Mouse (Mus musculus) erythroblast, embryonic 14.5 days (primary cell): ENCODE data around the gene Plekho1. TPM values are rescaled to one million over a fixed set of nuclear protein-coding genes. Genes with fewer than 3 reads are reported as not detected.

Experiments
- H3K27me3 ChIP-seq: 2 replicates; pipeline ENCODE4 v1.6.1; 2012; ENCODE audit warnings: inconsistent platforms; ENCODE audit not compliant: control insufficient read depth
- H3K36me3 ChIP-seq: 2 replicates; pipeline ENCODE4 v1.6.1; 2012; ENCODE audit warnings: mild to moderate bottlenecking, inconsistent platforms; ENCODE audit not compliant: control insufficient read depth
- H3K4me1 ChIP-seq: 2 replicates; pipeline ENCODE4 v1.6.1; 2012; ENCODE audit warnings: inconsistent platforms; ENCODE audit not compliant: control insufficient read depth
- H3K4me3 ChIP-seq: replicated peaks from 2 replicates; pipeline ENCODE3; 2012; ENCODE audit warnings: moderate library complexity, mild to moderate bottlenecking, inconsistent platforms
- H3K9me3 ChIP-seq: 2 replicates; pipeline ENCODE4 v1.6.1; 2012; ENCODE audit warnings: low read length, inconsistent platforms, mixed read lengths; ENCODE audit not compliant: control insufficient read depth
- GATA1 ChIP-seq: IDR thresholded peaks from 2 replicates; pipeline ENCODE4 v1.6.1; 2012; ENCODE audit warnings: low read length, inconsistent platforms, mixed read lengths
- TAL1 ChIP-seq: IDR thresholded peaks from 3 replicates; pipeline ENCODE4 v1.6.1; 2012; ENCODE audit warnings: low read length, inconsistent platforms, mixed read lengths
- polyA plus RNA-seq: library from polyadenylated mRNA; stranded (reverse); fragments of >175 nt; gene quantifications from 2 replicates; pipeline ENCODE4 v1.2.3, GENCODE M21; 2012

The Plekho1 gene
- polyA plus RNA-seq, 1 experiment, result 4.4 TPM

DNA sequence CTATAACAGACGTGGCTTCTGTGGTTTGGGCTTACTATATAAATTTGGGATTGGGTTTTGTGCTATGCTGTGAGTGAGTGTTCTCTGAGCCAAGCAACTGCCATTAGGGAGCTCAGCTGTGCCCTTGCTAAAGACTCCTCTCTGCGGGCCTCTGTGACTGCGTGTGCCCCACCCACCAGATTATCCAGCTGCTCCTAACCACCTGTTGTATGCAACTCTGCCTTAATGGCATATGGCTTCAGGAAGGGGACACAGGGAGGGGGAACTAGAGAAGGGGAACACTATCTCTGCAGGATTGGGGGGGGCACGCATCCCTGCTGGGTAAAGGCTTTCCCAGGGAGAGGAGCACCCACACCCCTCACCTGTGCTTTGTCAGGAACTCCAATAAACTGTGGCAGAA is 37.2 kb upstream of the Plekho1 start:
- Histone ChIP-seq H3K4me1 (peaks cover 3% of the 10 kb centered on the region; the same call in 1 of the 2 replicates), H3K27me3 (no peaks in the 10 kb centered on the region), H3K9me3 (no peaks in the 10 kb centered on the region), H3K36me3 (peaks cover 35% of the 10 kb centered on the region), H3K4me3 (no peak overlapping the region)
- no peak for TF ChIP-seq TAL1

- Histone ChIP-seq H3K9me3 (no peaks in the 10 kb centered on the region), H3K27me3 (no peaks in the 10 kb centered on the region), H3K36me3 (peaks cover 35% of the 10 kb centered on the region), H3K4me3 (no peak overlapping the region), H3K4me1 (peaks cover 6% of the 10 kb centered on the region; the same call in 1 of the 2 replicates)
- TF ChIP-seq TAL1, result no peak
- TF ChIP-seq GATA1, result no peak
Observed at GRCm38 (mm10) chr3:96032652-96033017, 36.8 kb upstream of the Plekho1 start.

DNA sequence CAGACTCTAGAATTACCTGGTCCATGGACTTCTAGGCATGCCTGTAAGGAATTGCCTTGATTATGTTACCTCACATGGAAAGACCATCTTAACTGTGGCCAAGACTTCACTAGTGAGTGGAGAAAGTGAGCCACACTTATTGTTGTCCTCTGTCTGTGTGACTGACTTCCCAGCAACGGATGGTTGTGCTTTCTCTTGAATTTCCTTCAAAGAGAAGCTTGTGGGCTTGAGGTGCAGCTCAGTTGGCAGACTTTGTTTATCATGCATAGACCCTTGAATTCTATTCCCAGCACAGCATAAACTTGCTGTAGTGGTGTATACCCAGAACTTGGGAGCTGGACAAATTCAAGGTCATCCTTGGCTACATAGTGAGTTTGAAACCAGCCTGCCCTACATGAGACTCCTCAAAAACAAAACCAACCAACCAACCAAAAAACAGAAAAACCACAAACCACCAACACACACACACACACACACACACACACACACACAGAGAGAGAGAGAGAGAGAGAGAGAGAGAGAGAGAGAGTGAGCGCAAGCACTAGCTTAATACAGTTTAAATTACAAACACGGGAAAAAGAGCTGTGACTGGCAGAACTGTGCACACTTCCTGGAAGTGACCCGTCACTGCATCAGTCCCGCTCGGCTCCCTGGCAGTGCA is 36.3 kb upstream of the Plekho1 start:
- H3K4me3 ChIP-seq, result no peak overlapping the region
- TF ChIP-seq TAL1 (no peak), GATA1 (no peak)
- H3K9me3 ChIP-seq, result no peaks in the 10 kb centered on the region
- no peaks in the 10 kb centered on the region for H3K27me3 ChIP-seq
- H3K4me1 ChIP-seq, result peaks cover 8% of the 10 kb centered on the region; the same call in 1 of the 2 replicates
- H3K36me3 ChIP-seq, result peaks cover 35% of the 10 kb centered on the region

DNA sequence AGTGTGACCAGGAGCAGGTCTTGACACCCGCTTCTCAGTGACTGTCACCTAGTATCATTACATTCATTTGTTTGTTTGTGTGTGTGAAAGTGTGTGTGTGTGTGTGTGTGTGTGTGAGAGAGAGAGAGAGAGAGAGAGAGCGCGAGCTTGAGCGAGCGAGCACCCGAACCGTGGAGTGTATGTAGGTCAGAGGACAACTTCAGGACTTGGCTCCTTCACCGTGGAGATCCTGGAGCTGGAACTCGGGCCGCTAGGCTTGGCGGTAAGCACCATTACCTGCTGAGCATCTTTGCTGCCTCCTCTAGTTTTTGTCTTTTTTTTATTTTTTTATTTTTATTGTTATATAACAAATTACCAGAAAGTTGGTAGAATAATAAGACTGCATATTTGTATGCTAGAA is 34.0 kb upstream of the Plekho1 start:
- Histone ChIP-seq H3K4me3 (no peak overlapping the region), H3K27me3 (no peaks in the 10 kb centered on the region), H3K36me3 (peaks cover 36% of the 10 kb centered on the region), H3K9me3 (no peaks in the 10 kb centered on the region), H3K4me1 (peaks cover 8% of the 10 kb centered on the region; the same call in 1 of the 2 replicates)
- no peak for TF ChIP-seq TAL1
- no peak for TF ChIP-seq GATA1

DNA sequence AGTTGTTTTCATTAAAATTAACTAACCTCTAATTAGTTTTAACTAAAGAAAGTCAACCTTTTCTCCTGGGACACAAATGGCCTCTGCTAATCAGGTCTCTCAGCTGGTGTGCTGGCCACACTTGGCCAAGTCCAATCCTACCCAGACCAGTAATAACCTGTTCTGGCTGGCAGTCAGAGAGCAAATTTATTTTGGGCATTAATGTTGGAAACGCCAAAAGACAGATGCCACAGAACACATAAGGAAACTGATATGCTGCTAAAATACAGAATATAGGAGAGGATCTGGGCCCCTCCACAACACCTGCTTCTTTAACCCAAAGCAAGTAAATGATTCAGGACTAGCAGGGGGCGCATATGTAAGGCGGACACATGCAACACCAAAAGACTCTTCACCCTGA is 33.5 kb upstream of the Plekho1 start:
- TF ChIP-seq GATA1, result no peak
- no peak for TF ChIP-seq TAL1
- Histone ChIP-seq H3K4me3 (no peak overlapping the region), H3K36me3 (peaks cover 36% of the 10 kb centered on the region), H3K27me3 (no peaks in the 10 kb centered on the region), H3K9me3 (no peaks in the 10 kb centered on the region), H3K4me1 (peaks cover 8% of the 10 kb centered on the region; the same call in 1 of the 2 replicates)

GRCm38 (mm10) chr3:96027875-96028274 is 32.1 kb upstream of the Plekho1 start:
- peaks cover 27% of the 10 kb centered on the region for H3K36me3 ChIP-seq
- no peaks in the 10 kb centered on the region for H3K27me3 ChIP-seq
- H3K9me3 ChIP-seq, result no peaks in the 10 kb centered on the region
- TF ChIP-seq GATA1 (no peak), TAL1 (no peak)
- H3K4me1 ChIP-seq, result peaks cover 5% of the 10 kb centered on the region; the same call in 1 of the 2 replicates
- no peak overlapping the region for H3K4me3 ChIP-seq

DNA sequence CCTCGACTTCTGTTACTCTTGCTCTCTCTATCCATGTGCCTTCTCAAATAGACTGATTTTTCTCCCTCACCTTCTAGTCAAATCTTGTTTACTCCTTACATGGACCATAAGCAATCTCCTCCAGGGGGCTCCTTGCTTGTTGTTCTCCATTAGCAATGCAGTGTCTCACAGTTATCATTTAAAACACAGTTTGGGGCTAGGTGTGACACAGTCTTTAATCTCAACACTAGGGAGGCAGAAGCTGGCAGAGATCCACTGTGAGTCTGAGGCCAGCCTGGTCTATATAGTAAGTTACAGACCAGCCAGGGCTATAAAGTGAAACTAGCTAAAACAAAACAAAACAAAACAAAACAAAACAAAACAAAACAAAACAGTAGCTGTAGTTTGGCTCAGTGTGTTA is 31.3 kb upstream of the Plekho1 start:
- H3K4me3 ChIP-seq, result no peak overlapping the region
- no peaks in the 10 kb centered on the region for H3K9me3 ChIP-seq
- H3K36me3 ChIP-seq, result peaks cover 23% of the 10 kb centered on the region
- no peak for TF ChIP-seq TAL1
- TF ChIP-seq GATA1, result no peak
- no peaks in the 10 kb centered on the region for H3K27me3 ChIP-seq
- peaks cover 7% of the 10 kb centered on the region for H3K4me1 ChIP-seq

- H3K4me3 ChIP-seq, result no peak overlapping the region
- H3K36me3 ChIP-seq, result peaks cover 7% of the 10 kb centered on the region
- H3K4me1 ChIP-seq, result peaks cover 18% of the 10 kb centered on the region
- no peaks in the 10 kb centered on the region for H3K9me3 ChIP-seq
- H3K27me3 ChIP-seq, result no peaks in the 10 kb centered on the region
- TF ChIP-seq TAL1, result no peak
- no peak for TF ChIP-seq GATA1
Observed at GRCm38 (mm10) chr3:96021421-96022128, 25.8 kb upstream of the Plekho1 start.

DNA sequence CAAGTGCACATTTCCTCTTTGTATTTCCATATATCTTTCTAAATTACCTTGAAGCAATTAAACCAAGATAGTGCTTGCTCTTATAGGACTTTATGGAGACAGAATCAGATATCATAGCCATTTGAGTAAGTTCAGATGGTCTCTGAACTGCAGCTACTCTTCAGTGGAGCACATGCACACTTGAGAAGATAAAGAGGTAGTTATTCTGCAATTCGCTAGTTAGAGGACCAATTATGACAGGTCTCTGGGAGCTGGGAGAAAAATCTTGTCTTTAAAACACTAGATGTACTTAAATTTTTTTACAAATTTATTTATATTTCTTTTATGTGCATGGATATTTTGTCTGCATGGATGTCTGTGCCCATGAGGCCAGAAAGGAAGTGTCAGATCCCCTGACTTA is 24.9 kb upstream of the Plekho1 start:
- TF ChIP-seq TAL1 (no peak), GATA1 (no peak)
- peaks cover 4% of the 10 kb centered on the region for H3K36me3 ChIP-seq
- H3K9me3 ChIP-seq, result no peaks in the 10 kb centered on the region

More for the DNA sequence above, 24.9 kb upstream of the Plekho1 start:
- no peak overlapping the region for H3K4me3 ChIP-seq
- H3K27me3 ChIP-seq, result no peaks in the 10 kb centered on the region
- peaks cover 24% of the 10 kb centered on the region for H3K4me1 ChIP-seq
